Mouse (Mus musculus): Measurements from ENCODE around the gene Gsdme.
A peak's percentile ranks its signal among the peaks of the same experiment; 100 is the strongest.

Gene Gsdme

DNA sequence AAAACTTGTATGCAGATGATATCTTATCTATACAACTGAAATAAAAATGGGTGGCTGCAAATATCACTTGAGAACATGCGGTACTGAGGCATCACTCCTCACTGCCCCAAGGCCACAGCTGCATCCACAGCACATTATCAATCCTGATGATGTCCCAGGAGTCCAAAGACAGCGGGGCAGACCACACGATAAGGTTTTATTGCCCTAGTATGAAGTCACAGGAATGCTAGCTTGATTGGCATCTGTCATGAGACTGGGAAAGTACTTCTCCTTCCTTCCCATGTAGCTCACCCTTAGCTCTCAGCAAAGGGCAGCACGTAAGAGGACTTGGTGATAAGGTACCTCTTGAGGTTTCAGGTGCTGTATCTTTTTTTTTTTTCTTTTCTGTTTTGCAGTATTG lies 19.5 kb downstream of the Gsdme start:
- DNase-seq: no peak

DNA sequence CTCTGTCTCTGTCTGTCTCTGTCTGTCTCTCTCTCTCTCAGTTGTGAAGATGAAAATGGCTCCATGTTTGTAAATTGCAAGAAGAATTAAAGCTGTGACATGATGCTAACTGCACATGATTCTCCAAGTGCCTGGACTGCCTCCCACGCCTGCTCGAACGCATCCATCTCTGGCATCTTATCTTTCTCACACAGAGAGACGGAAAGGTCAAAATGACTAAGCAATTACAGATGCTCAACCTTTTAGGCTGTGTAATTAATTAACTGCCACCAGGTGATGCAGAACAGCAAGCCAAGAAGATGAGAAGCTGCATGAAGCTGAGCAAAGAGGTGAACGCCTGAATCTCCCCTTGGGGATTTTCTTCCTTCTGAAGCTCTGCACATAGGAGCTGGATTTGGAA lies 23.2 kb downstream of the Gsdme start:
- no peak for DNase-seq

DNA sequence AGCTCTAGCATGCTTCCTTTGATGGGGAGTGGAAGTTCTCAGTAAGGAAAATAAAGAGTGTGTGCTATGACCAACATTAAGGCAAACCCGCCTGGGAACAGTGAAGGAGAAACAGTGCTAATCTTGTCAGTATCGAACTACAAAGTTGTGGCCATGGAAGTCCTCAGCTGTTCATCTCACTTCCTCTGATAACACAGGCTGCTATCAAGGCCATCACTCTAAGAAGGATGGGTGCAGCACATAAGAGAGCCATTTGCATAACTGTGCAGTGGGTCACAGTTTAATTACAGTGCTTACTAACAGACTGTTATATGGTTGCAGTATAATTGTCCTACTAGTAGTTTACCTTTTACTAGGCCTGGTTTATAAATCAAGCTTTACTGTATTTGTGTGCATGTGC lies 23.8 kb downstream of the Gsdme start:
- no peak for DNase-seq

DNA sequence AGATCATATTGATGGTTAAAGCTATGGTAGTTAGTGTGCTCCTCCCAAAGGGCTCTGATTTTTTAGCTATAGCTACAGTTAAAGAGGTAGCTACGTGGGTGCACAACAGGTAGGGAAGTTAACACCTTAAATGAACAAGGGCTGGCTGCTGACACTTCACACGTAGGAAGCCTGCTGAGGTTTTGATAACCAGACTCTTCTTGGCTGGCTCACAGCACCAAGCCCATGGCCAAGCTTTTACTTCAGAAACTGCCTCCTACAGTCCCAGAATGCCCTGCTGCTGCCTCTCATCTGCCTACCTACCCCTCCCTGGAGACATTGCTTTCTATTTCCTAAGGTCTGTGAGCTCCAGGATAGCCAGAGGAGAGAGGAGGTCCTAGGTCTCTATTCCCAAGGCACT lies 25.7 kb downstream of the Gsdme start:
- DNase-seq: no peak

DNA sequence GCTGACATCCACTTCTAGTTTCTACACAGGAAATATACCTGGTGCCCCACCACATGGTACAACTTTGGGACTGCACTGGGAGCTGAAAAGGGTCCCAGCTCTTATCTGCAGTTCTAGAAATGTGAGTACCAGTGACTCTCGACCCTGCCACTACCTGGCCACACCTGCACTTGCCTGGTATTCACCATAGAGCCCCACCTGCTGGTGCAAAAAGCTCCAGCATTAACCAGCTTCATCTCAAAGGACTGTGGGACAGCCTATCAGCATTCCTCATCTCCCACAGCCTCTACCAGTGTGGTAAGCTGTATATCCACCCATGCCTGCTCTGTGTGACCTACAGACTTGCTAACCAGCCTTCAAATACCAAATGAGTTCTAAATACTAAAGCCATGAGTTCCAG lies 30.7 kb downstream of the Gsdme start:
- DNase-seq: no peak

DNA sequence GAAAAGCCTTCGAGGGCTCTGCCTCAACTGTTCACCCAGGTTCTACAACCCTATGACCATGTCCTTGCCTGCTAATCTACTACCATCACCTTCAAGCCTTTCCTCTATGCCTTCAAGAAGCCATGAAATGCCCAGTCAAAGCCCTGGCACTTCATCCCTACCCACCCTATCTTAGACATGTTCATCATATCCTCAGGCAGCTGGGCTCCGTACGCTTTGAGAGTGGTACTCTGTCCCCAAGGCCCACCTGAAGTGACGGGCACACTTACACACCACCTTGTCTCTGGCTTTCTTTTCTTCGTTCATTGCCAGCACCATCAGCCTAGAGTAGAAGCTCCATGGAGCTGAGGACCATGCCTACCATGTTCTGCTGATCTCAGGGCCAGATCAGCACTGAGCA lies 32.4 kb downstream of the Gsdme start:
- DNase-seq: no peak

DNA sequence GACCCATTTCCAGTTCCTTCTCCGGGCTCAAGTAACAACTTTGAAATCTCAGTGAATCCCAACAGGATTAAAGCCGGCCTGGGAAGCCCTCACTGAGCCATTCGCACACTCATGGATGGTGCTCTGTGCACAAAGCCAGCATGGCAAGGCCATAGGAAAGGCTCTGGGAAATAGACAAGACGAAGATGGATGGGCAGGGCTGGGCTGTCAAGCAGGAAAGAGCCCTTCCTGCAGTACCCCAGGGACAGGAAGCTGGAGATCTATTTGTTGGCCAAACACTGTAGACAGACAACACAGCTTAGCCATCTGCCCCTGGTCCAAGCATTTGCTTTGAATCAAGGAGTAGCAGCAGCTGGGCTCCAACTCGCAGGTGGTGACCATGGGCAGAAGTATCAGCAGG lies 35.5 kb downstream of the Gsdme start:
- no peak for DNase-seq

DNA sequence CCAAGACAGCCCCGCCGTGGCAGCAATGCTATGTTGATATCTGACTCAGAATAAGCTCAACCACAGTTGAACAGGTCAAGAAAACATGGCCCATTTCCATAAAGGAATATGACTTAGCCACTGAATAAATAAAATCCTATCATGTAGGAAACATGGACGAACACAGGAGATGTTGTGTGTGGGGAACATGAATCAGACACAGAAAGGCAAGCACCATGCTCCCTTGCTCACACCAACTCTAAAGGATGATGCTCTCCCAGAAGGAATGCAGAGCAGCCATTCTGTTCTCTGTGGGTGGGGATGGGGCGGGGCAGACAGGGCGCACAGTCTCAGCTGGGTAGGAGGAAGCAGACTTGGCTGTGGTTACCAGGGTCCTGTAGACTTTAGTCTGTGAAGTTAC lies 38.4 kb downstream of the Gsdme start:
- DNase-seq: no peak

DNA sequence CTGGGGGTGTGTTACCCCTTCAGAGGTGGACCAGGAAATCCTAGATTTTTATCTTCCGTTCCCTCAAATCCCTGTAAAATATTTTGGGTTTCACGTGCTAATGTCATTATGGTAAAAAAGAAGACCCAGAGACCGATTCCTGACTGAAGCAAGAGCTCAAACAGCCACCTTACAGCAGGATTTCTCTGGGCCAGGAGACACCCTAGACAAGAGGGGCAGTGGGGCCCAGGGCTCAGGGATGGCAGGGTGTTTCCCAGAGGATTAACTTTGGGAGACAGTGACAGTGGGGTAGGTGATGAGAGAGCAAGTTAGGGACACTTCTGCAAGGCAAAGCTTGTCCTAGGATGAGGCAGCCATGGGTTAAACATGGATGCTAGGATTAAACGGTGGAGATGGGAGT lies 40.1 kb downstream of the Gsdme start:
- DNase-seq: no peak

DNA sequence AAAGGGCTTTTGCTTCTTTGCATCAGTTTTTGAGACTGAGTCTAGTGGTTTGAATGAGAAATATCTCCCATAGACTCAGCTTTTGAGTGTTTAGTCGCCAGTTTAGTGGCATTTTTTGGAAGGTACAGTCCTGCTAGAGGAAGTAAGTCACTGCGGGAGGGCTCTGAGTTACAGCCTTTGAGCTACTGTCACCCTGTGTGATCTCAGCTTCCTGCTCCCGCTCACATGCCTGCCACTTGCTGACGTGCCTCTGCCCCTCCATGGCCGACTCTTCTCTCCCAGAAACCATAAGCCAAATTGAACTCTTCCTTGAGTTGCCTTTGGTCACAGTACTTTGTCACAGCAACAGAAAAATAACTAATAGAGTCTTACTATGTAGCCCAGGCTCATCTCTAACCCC lies 40.7 kb downstream of the Gsdme start:
- no peak for DNase-seq

DNA sequence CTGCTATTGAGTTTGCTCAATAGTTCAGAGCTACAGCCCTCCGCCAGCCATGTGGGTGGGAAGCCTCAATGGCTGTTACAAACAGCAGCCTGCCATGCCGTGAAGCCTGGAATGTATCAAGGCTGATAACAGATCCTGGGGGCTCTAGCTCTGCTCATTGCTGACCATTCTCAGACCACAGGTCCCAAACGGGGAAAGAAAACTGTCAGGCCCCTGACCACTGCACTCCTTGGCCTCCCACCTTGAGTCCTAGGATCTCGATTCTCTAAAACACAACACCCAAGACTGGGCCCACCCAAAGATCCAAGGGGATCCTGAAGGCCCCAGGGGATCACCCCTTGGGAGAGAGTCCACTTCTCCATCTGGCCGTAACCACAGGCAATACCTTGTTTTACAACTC lies 41.3 kb downstream of the Gsdme start:
- DNase-seq: no peak

DNA sequence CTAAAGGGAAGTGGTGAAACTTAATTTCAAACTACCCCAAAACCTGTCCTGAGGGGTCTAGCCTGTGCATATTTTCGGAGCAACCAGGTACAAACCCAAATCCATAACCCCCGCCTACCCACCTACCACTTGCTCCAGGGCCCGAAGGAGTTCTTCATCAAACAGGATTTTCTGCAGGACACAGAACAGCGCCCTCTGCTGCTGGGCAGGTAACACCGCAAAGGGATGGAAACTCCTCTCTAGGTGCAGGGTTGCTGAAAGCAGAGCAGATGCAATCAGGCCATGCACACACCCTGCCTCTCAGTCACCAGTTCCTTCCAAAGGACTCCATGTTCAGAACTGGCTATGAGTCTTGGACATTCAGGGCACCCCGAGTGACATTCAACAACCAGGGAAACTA lies 42.8 kb downstream of the Gsdme start:
- DNase-seq: peak; percentile 58 to 64

DNA sequence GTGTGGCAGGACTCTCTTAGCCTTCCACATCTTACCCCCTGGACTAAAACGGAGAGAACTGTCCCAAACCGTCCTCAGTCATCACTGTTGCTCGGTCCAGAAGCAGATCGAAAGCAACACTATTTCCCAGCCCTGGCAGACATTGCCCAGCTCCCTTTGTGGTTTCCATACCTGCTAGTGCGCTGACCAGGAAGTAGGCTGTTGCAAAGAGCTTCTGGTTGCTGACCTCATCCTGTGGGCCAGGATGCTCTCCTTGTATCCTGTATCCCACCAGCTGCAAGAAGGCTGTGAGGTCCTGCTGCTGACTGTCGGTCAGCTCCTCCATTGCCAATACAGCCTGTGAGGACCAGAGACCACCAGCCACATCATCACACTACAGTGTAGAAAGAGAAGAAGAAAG lies 44.6 kb downstream of the Gsdme start:
- no peak for DNase-seq

DNA sequence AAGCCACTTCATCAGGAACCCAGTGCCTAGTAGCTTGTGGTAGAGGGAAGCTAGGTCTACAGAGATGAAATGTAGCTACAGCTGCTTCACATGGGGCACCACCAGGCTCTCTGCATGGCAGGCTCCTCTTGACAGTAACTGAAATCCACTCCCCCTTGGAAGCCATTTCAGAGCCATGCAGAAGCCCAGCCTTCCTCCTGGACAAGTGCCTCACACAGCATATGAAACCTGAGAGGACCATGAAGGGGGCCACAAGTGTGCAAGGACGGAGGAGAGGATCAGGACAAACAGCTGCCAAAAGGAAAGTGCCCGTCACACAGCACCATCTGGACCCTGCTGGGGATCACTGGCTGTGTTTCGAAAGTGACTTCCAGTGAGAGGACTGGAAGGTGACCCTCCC lies 45.0 kb downstream of the Gsdme start:
- peak in 1 of 2 experiments; percentile 19 for DNase-seq

DNA sequence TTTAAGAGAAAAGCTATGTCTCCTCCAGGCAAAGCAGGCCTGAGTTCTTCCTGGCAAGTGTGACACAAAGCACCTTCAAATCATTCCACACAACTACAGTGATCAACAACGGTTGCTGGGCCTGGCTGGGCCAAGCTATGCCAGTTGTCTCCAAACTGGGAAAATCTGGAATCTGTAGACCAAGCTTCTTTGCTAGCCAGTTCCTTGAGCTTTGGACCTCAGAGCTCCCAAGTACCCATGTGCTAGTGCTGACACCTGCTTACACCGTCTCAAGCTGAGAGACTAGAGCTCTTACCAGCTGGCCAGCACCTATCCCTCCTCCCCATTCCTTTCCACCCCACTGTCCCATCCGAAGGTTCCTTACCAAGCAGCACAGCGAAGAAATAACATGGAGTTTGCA lies 47.7 kb downstream of the Gsdme start:
- no peak for DNase-seq

DNA sequence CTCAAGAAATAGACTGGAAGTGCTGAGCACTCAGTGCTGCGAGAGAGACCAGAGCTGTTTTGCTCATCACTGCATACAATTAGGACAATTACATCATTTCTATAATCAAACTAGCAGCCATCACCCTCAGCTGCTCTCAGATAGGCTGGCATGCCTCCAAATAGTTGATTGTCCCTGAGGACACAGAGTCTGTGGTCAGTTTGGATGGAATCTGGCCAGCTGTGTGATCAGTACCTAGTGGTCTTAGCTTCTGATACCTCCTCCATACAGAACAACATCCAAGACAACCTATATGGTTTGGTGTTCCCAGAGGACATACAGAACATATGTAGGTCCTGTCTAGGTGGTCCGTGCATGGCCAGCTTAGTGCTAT lies 48.3 kb downstream of the Gsdme start:
- DNase-seq: peak; percentile 20 to 33

DNA sequence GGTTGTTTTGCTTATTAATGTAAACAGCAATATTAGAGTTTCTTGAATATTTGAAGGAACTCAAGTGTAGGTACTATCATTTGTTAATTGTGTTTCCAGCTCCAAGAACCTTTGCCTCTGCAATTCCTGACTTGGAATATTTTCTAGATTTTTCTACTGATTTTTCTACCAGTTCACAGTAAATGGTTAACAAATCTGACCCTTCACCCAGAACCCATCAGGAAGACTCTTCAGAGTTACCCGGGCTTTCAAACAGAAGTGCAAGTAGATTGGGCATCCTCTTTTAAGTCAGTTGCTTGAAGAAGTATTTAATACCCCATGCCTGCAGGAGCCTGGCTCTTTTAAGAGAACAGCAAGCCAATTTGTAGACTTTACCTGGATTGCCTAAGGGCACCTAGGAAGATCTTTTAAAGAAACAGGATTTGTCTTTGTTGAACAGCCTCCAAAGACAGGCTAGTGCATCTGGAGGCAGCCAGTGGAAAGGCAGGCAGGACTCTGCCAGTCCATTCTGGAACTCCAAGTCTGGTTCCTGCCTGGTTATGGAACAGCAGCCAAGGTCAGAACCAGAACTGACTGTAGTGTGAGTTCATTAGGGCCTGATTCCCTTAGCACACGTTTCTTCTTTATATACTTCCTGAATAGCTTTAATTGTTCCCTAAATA lies 48.8 kb downstream of the Gsdme start:
- no peak for DNase-seq

DNA sequence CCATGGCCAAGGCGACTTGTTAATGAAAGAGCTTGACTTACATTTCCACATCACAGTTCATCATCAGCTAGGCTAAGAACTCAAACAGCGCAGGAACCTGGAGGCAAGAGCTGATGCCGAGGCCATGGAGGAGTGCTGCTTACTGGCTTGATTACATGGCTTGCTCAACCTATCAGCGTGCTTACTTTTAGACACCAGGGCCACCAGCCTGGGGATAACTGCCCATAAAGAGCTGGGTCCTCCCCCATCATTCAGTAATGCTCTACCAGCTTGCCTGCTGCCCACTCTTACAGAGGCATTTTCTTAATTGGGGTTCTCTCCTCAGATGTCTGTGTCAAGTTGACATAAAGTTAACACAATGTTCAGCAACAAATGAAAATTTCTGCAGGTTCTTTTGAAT lies 58.6 kb downstream of the Gsdme start:
- no peak for DNase-seq

DNA sequence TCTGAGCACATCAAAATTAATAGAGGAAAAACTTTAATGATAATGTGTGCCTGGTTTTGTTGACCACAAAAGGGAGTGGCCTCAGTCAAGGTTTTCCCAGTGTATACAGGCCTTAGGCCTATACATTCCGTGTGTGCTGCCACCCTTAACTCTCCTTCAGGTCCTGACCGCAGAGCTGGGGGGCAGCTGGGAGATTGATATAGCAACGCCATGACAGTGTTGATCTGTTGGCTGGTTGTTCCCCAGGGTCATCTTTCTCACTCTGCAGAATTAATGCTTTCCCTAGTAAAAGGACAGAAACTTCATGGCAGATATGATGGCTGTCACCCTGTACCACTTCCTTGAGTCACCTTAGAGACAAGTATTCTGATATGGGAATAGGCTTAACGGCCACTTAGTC lies 59.3 kb downstream of the Gsdme start:
- DNase-seq: no peak

DNA sequence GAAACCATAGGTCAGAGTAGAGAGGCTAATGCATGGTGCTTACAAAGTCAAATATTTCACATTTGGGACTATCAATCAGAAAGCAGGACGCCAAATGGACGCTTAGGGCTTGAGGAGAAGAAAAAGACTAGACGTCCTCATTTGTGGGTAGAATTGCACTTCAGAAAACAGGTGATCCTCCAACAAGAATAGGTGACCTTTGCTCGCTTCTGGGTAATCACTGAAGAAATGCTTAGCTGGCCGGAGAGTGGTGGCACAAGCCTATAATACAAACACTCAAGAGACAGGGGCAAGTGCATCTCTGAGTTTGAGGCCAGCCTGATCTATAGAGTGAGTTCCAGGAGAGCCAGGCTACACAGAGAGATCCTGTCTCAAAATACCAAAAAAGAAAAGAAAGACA lies 69.8 kb downstream of the Gsdme start:
- DNase-seq: no peak

DNA sequence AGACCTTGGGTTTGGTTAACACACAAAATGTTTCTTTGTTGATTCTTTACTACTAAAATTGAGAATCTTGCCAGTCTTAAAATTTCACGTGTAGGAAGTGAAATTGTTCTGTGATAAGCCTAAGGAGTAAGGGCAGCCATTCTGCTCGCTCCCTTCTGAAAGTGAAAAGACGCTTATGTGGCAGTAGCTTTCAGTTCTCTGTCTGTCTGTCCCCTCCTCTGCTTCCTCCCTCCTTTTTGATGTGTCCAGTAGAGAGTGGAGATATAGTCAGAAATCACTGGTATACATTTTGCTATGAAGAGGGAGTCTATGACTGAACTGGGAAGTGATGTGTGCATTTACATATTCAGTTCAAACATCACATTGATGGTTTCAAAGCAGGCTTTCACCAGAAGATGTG lies 70.8 kb downstream of the Gsdme start:
- no peak for DNase-seq

DNA sequence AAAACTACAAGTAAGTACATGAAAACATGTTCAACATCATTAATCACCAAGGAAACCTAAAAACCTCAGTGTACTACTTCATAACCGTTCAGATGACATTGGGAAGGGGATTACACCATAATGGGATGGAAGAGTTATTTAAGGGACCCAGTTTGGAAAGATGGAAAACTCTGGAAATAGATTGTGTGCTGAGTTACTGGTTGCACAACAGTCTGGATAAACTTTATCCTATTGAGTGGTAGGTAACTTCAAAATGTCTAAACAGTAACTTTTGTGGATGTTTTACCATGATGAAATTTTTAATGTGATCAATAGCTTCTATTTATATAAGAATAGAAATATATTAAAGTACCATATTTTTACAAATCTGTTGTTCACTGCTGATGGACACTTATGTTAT lies 71.5 kb downstream of the Gsdme start:
- DNase-seq: no peak

DNA sequence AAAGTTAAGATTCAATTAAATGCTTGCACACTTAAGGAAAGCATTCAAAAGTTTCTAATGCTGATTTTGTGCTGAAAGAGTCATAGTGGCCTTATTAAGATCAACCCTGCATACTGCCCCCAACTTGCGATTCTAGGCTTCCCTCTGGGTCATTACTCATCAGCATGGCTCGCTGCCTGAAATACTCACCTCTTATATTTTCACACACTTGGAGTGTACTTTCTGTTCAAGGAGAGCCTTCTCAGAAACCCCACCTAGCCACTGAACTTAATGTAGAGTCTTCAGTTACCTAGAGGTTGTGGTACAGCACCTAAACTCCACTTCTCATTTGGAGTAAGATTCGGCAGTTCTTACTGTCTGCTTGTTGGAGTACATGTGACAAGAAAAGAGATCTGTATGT lies 72.1 kb downstream of the Gsdme start:
- no peak for DNase-seq

DNA sequence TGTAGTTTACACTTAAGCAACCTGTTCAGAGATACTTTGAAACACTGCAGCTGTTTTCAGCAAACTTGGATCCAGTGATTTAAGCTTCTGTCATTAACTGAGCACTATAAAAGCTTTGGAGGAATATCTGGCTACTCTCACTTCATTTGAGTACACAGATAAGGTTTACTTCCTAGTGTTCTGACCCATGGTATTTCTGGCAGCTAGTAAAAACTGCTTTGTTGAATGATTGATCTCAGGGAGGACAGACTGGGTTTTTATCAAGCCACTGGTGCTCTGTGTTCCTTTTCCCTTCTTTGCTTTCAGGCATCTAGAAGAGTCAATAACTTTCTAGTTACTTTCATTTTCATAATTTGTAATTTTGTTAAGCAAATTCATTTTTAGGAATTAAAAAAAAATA lies 74.3 kb downstream of the Gsdme start:
- DNase-seq: no peak

DNA sequence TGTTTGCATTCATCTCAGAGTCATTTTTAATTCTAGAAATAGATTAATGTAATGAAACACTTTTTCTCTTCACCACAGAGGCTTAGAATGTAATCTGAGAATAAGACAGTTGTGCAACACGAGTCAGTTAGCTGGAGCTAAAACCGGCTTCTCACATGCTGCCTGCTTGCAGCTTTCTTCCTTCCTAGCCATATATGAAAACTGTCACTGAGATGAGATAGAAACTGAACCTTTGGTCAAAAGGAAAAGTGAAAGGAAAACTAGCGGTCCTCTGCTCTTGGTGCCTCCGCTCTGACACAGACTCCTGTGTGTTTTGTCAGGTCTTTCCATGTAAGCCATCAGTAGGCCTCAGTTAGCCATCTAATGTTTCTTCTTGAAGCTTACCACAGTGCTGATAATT lies 75.7 kb downstream of the Gsdme start:
- DNase-seq: no peak

DNA sequence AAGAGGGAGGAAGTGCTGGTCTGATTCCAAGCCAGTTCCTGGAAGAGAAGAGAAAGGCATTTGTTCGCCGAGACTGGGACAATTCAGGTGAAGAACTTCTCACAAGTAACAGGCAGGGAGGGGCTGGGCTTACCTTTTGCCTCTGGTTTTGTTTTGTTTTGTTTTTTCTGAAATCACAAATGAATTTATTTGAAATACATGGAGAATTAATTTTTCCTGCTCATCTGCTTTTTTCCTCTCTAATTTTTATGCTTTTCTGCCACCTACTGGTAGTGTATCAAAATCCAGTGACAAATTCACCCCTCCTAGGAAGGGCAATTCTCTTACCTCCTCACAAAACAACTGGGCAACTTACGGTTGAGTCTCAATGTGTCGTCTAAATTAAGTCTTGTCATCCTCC lies 83.5 kb downstream of the Gsdme start:
- DNase-seq: peak; percentile 27 to 55

All from cerebellum, postnatal 10 days (tissue).